Mouse (Mus musculus) brown adipose tissue, adult 24 weeks (tissue): Measurements from ENCODE around the gene Tmem8b. TPM values are rescaled to one million over a fixed set of nuclear protein-coding genes. Genes with fewer than 3 reads are reported as not detected.

Experiments used
- polyA plus RNA-seq: library from polyadenylated mRNA; stranded (reverse); fragments of >200 nt; gene quantifications from 2 replicates; pipeline ENCODE4 v1.2.4, GENCODE M21; 2012; ENCODE audit not compliant: missing spikeins, insufficient read depth, insufficient read length

Gene Tmem8b
- polyA plus RNA-seq, 1 experiment = 9.1 TPM

Other genes starting within 250 kb of the Tmem8b start
- gene Fam166b, start 239.8 kb upstream of the Tmem8b start, polyA plus RNA-seq = not detected in 2 replicates
- gene Tesk1, start 227.0 kb upstream of the Tmem8b start, polyA plus RNA-seq = 33.8 and 37.9 TPM in 2 replicates
- gene Cd72, start 214.3 kb upstream of the Tmem8b start, polyA plus RNA-seq = 1.5 and 1.9 TPM in 2 replicates
- gene Sit1, start 185.2 kb upstream of the Tmem8b start, polyA plus RNA-seq = not detected in 2 replicates
- 31.3 and 34.0 TPM in 2 replicates for gene Ccdc107, start 176.1 kb upstream of the Tmem8b start, polyA plus RNA-seq
- gene Arhgef39, start 169.3 kb upstream of the Tmem8b start, polyA plus RNA-seq = not detected in 2 replicates
- not detected in 2 replicates for gene Car9, start 162.0 kb upstream of the Tmem8b start, polyA plus RNA-seq
- gene Tpm2, start 145.2 kb upstream of the Tmem8b start, polyA plus RNA-seq = 148 and 245 TPM in 2 replicates
- gene Creb3, start 106.6 kb upstream of the Tmem8b start, polyA plus RNA-seq = 18.1 TPM in 2 replicates
- 55.6 and 61.1 TPM in 2 replicates for gene Tln1, start 106.3 kb upstream of the Tmem8b start, polyA plus RNA-seq
- gene Rgp1, start 90.3 kb upstream of the Tmem8b start, polyA plus RNA-seq = 14.6 and 17.2 TPM in 2 replicates
- gene Gba2, start 90.1 kb upstream of the Tmem8b start, polyA plus RNA-seq = 2.3 and 3.6 TPM in 2 replicates
- 1.5 TPM in 1 of 2 replicates, not detected in the other for gene Msmp, start 84.5 kb upstream of the Tmem8b start, polyA plus RNA-seq
- gene Npr2, start 37.0 kb upstream of the Tmem8b start, polyA plus RNA-seq = 10.8 and 16.4 TPM in 2 replicates
- not detected in 2 replicates for gene Spag8, start 15.4 kb upstream of the Tmem8b start, polyA plus RNA-seq
- 269 and 348 TPM in 2 replicates for gene Hint2, start 12.5 kb upstream of the Tmem8b start, polyA plus RNA-seq
- 0.36 TPM in 1 of 2 replicates, not detected in the other for gene Fam221b, start 174 bp downstream of the Tmem8b start, polyA plus RNA-seq
- not detected in 2 replicates for gene Olfr70, start 31.8 kb downstream of the Tmem8b start, polyA plus RNA-seq
- gene Olfr71, start 41.3 kb downstream of the Tmem8b start, polyA plus RNA-seq = not detected in 2 replicates
- 4.7 and 5.0 TPM in 2 replicates for gene Hrct1, start 58.2 kb downstream of the Tmem8b start, polyA plus RNA-seq
- gene Spaar, start 61.1 kb downstream of the Tmem8b start, polyA plus RNA-seq = 1.9 and 2.8 TPM in 2 replicates
- not detected in 2 replicates for gene Olfr159, start 102.0 kb downstream of the Tmem8b start, polyA plus RNA-seq
- gene Olfr156, start 154.9 kb downstream of the Tmem8b start, polyA plus RNA-seq = not detected in 2 replicates
- not detected in 2 replicates for gene Olfr157, start 171.2 kb downstream of the Tmem8b start, polyA plus RNA-seq
- not detected in 2 replicates for gene Olfr155, start 182.6 kb downstream of the Tmem8b start, polyA plus RNA-seq
- 2.0 and 2.4 TPM in 2 replicates for gene Reck, start 206.6 kb downstream of the Tmem8b start, polyA plus RNA-seq